Mouse (Mus musculus) T-helper 1 cell (primary cell): ENCODE measurements around the gene Gm49354.
"Not testable (repeated sequence)": the region's sequence is repeated elsewhere in the genome, so short reads cannot be mapped to it uniquely, and the experiment has no call there.

Source experiments
- in situ Hi-C: fragments of 300-600 bp; cut with MboI, MseI; formaldehyde crosslinking; loops from one replicate; pipeline ENCODE4 v1.15.1; 2025; ENCODE audit warnings: high pct_unique_total_duplicates

Gm49354 gene

DNA sequence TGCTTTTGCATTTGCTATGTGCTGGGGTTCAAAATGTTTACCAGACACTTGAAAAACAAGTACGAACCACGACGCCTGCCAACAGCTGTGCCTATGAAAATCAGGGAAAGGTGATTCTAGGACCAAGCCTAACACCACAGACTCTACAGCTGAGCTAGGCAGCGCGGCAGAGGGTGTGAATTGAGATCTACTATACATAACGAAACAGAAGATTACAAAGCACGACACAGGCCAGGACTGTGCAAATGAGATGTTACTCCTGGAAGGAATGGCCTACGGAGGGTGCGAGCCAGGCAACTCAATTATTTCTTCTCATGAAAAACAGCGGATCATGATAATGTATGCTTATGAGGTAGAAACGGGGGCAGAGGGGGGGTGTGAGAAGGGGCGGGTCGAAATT is 13.5 kb downstream of the Gm49354 start:
- in situ Hi-C loops = no loop called here

DNA sequence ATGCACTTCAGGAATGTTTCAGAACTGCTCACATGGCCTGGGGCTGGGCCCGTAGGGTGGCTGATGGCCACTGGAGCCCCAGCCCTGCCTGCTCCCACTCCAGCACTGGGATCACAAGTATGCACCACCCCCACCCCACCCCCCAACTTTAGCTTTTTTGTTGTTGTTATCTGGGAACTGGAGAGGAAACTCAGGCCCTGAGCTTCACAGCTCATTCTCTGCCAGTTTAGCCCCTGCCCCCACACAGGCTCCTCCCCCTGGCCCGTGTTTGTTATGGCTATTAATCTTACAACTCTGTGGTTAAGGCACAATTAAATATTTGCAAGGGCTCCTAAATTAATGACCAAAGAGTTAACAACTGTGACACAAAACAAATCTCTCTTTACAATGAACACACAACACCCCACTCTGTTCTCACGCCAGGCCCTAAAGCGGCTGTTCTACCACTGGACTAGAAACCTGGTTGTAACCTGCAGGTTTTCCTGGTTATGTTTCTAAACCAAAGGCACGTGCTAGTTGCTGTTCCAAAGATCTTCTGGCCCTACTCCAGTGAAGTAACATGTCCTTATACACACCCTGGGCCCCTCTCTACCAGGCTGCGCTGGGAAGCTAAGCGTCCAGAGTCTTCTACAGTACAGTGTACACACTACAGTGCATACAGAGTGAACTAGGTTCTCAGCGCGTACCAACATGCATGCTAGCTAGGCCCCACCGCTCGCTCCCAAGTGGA is 15.1 kb downstream of the Gm49354 start:
- in situ Hi-C loops = no loop called here

DNA sequence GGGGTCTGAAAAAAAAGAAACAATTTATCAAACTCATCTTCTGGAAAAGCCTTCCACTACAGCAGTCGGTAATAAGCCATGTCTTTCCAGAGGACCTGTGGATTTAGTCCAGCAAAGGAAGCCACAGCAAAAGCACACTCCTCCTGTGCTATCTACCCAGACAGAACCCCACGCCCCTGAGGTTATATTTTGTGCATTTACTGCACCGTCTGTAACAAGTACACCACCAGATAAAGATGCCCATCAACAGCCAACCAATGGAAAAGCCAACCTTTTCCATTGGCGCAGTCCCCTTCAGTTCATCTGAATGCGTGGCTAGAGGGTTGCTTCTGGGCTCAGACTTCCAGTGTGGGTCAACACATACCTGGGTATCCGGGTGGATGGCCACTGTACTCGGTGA is 19.3 kb downstream of the Gm49354 start:
- in situ Hi-C loops = no loop called here

DNA sequence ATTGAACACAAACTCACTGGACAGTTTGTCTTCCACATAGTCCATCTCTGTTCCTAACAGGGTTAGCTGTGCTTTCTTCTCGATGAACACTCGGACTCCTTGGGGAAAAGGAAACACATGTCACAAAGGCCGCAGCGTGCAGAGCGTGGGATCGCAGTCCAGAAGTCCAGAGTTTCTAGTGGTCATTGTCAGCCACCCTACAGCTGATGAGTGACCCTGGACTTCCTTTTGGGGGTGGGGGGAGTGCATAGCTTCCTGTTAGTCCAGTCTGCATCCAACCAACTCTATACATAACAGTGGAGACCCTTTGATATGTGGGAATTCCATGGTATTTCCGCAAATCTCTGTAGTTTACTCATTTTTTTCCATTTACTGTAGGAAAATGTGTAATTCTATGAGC is 25.1 kb downstream of the Gm49354 start:
- in situ Hi-C loops = no loop called here

- in situ Hi-C loops = no loop called here
Measured at GRCm38 (mm10) chr13:59750310-59750709, 31.7 kb downstream of the Gm49354 start.

DNA sequence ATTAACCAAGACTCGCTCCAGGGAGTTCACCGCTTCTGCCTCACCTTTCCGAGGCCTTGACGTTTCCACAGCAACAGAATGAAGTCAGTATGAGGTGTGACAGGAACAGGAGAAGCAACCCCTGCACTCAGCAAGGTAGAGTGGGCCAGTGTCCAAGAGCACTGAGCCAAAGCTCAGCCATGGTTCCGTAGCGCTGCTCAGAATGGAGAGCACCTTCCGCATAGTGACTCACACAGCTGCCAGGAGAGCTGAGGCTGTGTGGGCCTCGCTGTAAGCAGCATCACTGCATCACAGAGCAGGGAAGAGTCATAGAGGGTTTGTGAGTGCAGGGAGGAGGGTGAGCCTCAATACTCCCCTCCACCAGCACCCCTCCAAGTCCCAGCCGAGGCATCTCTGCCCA is 35.3 kb downstream of the Gm49354 start, which contains the start of gene 1700014D04Rik:
Gene 1700014D04Rik (minus strand): TSS at position 42 of the 400 bp plus-strand sequence.
- in situ Hi-C loops = no loop called here

GRCm38 (mm10) chr13:59746164-59746563 is 35.9 kb downstream of the Gm49354 start:
- in situ Hi-C loops = no loop called here

GRCm38 (mm10) chr13:59745462-59745861 is 36.6 kb downstream of the Gm49354 start:
- in situ Hi-C loops = no loop called here

- in situ Hi-C loops = no loop called here
Measured at GRCm38 (mm10) chr13:59741697-59742096, 40.3 kb downstream of the Gm49354 start.

GRCm38 (mm10) chr13:59741096-59741495 is 40.9 kb downstream of the Gm49354 start:
- in situ Hi-C loops = no loop called here

DNA sequence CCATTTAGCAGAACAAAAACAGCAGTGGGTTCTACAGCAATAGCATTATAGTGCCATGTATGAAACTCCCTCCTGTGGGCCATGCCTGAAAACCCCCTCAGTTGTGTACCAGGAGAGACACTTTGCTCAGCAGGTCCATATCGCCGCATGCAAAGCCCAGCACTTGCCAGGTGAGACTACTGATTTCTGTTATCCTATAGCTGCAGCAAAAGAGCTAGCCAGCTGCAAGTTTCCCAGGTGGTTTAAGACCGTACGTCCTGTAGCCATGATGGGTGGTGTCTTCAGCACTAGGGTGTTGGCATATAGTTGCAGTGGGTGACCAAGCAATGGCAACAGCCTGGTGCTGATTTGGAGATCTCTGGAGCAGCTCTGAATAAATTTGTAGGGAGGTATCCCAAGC is 42.6 kb downstream of the Gm49354 start:
- in situ Hi-C loops = no loop called here

- in situ Hi-C loops = no loop called here
Measured at GRCm38 (mm10) chr13:59738455-59738854, 43.6 kb downstream of the Gm49354 start.

GRCm38 (mm10) chr13:59735190-59735589 is 46.9 kb downstream of the Gm49354 start:
- in situ Hi-C loops = no loop called here

DNA sequence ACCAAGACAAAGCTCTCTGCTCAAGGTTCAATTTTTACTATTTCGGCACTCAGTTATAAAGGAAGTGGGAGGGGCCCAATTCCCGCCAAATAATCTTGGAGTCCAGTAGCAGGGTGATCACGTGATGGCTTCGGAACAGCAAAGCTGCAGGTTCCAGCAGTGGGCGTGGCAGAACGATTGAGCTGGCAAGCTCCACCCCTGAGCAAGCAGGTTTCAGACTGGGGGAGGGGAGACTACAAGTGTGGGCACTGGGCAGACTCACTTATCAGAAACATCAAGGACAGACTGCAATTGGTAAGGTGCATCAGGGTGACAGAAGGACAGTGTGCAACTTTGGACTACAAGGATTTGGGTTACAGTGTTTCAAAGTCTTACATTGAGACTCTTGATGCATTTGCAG is 47.7 kb downstream of the Gm49354 start:
- in situ Hi-C loops = not testable (repeated sequence)

GRCm38 (mm10) chr13:59733936-59734335 is 48.1 kb downstream of the Gm49354 start:
- in situ Hi-C loops = no loop called here

- in situ Hi-C loops = no loop called here
Measured at GRCm38 (mm10) chr13:59731652-59732051, 50.4 kb downstream of the Gm49354 start, which contains the start of gene Spata31d1d. TSS of gene Spata31d1d (minus strand) at chr13:59731752.

DNA sequence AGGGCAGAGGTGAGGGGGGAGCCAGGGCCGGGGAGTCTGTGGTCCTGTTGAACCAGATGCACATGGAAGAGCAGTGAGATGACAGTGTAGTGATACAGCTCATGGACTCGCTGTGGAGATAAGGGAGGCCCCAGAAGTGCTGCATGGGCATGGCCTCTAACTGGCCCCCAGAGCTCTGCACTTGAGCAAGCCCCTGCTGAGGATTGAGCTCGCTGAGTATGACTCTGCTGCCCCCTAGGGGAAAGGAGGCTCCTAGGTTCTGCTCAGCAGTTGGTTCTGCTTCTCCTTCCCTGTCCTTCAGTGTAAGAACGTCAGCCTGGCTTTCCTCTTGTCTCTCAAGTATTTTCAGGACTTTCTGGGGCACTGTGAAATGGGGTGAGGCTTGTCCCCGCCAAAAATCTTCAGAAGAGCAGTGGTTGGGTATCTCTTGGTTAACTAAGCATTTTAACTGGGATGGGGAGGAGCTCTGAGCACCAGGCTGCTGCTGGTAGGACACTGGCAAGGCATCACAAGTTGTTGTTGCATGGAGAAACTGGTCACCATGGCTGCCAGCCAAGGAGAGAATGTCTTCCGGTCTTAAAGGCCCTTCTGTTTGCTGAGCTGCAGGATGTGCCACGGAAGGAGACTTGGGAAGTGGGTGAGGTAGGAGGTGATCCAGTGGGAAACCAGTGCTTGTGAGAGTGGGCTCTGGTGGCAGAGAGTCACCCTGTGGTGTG is 53.5 kb downstream of the Gm49354 start:
- in situ Hi-C loops = loop anchor here (5.0 to 10.0 kb wide), 2 partner anchors 151 to 294 kb away; no protein-coding TSS in a partner anchor

GRCm38 (mm10) chr13:59726139-59726867 is 55.7 kb downstream of the Gm49354 start:
- in situ Hi-C loops = loop anchor here (5.0 to 10.0 kb wide), 2 partner anchors 149 to 292 kb away; no protein-coding TSS in a partner anchor

GRCm38 (mm10) chr13:59722089-59722488 is 60.0 kb downstream of the Gm49354 start:
- in situ Hi-C loops = loop anchor here (10.0 kb wide), 1 partner anchor 287 kb away; no protein-coding TSS in a partner anchor

- in situ Hi-C loops = no loop called here
Measured at GRCm38 (mm10) chr13:59719475-59719874, 62.6 kb downstream of the Gm49354 start.

- in situ Hi-C loops = not testable (repeated sequence)
Measured at GRCm38 (mm10) chr13:59718857-59719440, 63.1 kb downstream of the Gm49354 start.

- in situ Hi-C loops = no loop called here
Measured at GRCm38 (mm10) chr13:59713710-59714109, 68.3 kb downstream of the Gm49354 start.
